Mouse (Mus musculus): ENCODE results near the gene Wdr53.
"Not testable (repeated sequence)": the region's sequence is repeated elsewhere in the genome, so short reads cannot be mapped to it uniquely, and the experiment has no call there.

The Wdr53 gene

DNA sequence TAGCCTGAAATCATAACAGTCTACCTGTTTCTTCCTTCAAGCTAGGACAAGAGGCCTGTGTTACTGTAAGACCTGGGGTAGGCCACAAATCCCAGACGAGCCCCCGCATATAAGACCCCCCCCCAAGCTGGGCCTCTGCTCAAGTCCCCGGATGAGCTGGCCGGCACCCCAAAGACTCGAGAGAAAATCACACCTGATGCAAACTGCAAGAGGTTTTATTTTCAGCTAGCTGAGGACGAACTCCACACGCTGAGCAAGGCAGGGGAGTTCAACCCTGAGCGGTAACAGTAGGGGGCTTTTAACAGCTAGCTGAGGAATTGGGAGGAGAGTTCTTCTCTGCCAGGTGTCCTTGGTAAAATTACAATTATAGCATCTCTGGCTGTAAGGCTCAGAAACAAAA is 33.2 kb downstream of the Wdr53 start:
- DNase-seq: no peak

DNA sequence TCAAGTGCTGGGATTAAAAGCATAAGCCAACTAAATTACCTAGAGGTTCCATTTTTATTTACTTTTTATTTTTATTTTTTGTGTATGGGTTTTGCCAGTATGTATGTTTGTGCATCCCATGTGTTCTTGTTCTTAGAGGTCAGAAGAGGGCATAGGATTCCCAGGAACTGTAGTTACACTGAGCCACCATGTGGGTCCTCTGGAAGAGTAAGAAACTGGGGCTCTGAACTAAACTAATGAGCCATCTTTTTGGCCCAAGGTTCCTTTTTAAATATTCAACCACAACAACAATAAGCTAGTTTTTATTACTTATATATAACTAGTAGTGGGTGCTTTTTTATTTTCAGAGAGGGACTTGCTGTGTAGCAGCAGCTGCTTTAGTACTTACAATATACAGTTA is 35.6 kb downstream of the Wdr53 start:
- no peak for DNase-seq

DNA sequence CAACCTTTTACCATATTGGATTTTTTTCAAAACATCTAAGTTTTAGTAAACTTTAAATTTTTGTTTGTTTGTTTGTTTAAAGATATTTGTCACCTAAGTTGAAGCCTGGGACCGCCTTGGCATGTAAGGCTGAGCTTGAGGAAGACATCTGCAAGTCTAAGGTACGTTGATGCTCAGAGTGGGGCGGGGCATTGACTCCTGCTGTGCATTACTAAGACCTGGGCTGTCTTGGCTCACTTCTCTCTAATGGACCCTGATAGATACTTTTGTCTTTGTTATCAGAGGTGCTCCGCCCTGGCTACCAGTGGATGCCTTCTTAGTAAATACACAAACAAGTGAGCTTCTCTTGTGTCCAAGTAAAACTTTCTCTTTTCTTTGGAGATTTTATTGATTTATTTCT is 44.8 kb downstream of the Wdr53 start:
- no peak for DNase-seq

DNA sequence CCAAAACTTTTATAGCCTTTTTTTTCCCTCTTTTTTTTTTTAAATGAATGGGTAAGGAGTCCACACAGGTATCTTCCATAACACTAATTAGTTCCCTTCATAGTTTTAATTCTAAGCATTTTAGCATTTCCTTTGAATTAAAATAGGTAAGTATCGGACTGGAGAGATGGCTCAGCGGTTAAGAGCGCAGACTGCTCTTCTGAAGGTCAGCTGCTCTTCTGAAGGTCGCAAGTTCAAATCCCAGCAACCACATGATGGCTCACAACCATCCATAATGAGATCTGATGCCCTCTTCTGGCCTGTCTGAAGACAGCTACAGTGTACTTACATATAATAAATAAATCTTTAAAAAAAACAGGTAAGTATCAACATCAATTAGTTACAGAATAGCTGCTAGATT is 52.6 kb downstream of the Wdr53 start:
- not testable (repeated sequence) for DNase-seq

DNA sequence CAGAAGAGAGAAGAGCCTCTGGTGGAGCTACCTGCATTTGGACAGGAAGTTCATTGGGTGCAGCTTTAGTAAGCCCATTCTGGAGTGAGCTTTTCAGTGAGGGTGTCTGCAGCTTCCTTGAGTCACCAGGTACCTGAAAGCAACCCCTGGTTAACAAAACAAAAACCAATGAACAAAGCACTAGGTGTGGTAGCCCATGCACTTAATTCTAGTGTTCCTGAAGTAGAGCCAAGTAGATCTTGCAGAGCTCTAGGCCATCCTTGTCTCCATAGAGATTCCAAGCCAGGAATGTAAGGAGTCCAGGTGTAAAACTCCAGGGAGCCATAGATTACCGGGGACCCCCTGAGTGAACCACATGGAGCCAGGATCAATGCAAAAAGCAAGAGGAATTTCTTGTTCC is 56.0 kb downstream of the Wdr53 start:
- no peak for DNase-seq

GRCm38 (mm10) chr16:32303886-32304285 is 56.9 kb downstream of the Wdr53 start:
- DNase-seq: no peak

All from lung, postnatal 4 days (tissue).